In genomic region chr3:36449292-36450165, GRCm38 (mm10) we compare ENCODE assay signal across 11 mouse cellular contexts. TPM values are rescaled to one million over a fixed set of nuclear protein-coding genes. Genes with fewer than 3 reads are reported as not detected.
DNase-seq lines count a peak whose midpoint lies in the region; ATAC-seq and TF ChIP-seq lines count a peak whose summit lies in the region.
"Had no signal": no experiment of that assay in that cellular context is flagged by ENCODE, and none has a peak within 500 bp of the region (broad histone marks: within the 10 kb centered on the region; RNA-seq: fewer than 3 reads in every experiment).

No protein-coding gene starts in this region.

- no peaks in the 10 kb centered on the region for H3K27me3 ChIP-seq in kidney, adult 2 months (replicated peaks; ENCODE audit: control insufficient read depth, insufficient read depth, low read length)
- no peaks in the 10 kb centered on the region for H3K27me3 ChIP-seq in heart, embryonic 15.5 days
- H3K27me3 ChIP-seq: intestine, embryonic 15.5 days had no signal

- H3K4me1 ChIP-seq in kidney, adult 2 months (ENCODE audit: control insufficient read depth, insufficient read depth, low read length), result no peaks in the 10 kb centered on the region
- H3K4me1 ChIP-seq in heart, embryonic 15.5 days (replicated peaks), result peaks cover 25% of the 10 kb centered on the region
- H3K4me1 ChIP-seq: intestine, embryonic 15.5 days had no signal

- ATAC-seq in heart, embryonic 15.5 days (replicated peaks; ENCODE audit: insufficient number of reproducible peaks, insufficient read depth, low FRiP score, low read depth), result peak; percentile 67
- peak; percentile 33; the same call in 1 of the 2 replicates for ATAC-seq in megakaryocyte, adult 5-6 weeks (ENCODE audit: poor library complexity, severe bottlenecking)
- ATAC-seq: intestine, embryonic 15.5 days had no signal

- no peak for TF ChIP-seq POLR2A in kidney, adult 2 months (IDR thresholded peaks at IDR 0.05; ENCODE audit: low read depth, low read length)

- no peaks in the 10 kb centered on the region for H3K9me3 ChIP-seq in heart, embryonic 15.5 days (replicated peaks)
- H3K9me3 ChIP-seq: intestine, embryonic 15.5 days had no signal

- no peak for TF ChIP-seq CTCF in kidney, adult 2 months (conservative IDR thresholded peaks at IDR 0.05; ENCODE audit: insufficient read depth, insufficient read length, low read depth, low read length)

- no peak overlapping the region for H3K9ac ChIP-seq in heart, embryonic 15.5 days
- H3K9ac ChIP-seq: intestine, embryonic 15.5 days had no signal

- no peak overlapping the region for H3K4me3 ChIP-seq in kidney, adult 2 months (ENCODE audit: insufficient read depth, low read depth, low read length)
- H3K4me3 ChIP-seq in heart, embryonic 15.5 days, result no peak overlapping the region
- H3K4me3 ChIP-seq: intestine, embryonic 15.5 days had no signal

- H3K4me2 ChIP-seq in heart, embryonic 15.5 days, result no peak overlapping the region
- H3K4me2 ChIP-seq: intestine, embryonic 15.5 days; midbrain, embryonic 11.5 days had no signal

- 47% methylated on average over 20 of the region's 20 CpGs for WGBS in kidney, adult 2 months
- WGBS in heart, embryonic 15.5 days, result 28% methylated on average over 20 of the region's 20 CpGs

- H3K27ac ChIP-seq in kidney, adult 2 months (ENCODE audit: insufficient read depth, low read depth, low read length), result peak overlapping the region; percentile 3; the same call in 1 of the 2 replicates
- H3K27ac ChIP-seq in heart, embryonic 15.5 days, result peak overlapping the region; percentile 82
- H3K27ac ChIP-seq: intestine, embryonic 15.5 days had no signal

- H3K36me3 ChIP-seq in kidney, adult 2 months (ENCODE audit: control insufficient read depth, insufficient read depth, low read length), result peaks cover 8% of the 10 kb centered on the region
- H3K36me3 ChIP-seq in heart, embryonic 15.5 days, result peaks cover 55% of the 10 kb centered on the region

- DNase-seq in kidney, adult 2 months, result peak; percentile 19
- no peak for DNase-seq in kidney, postnatal 25 days
- peak; percentile 47 for DNase-seq in embryo, embryonic 10 days (ENCODE audit: low spot score)
- no peak for DNase-seq in c-Kit-positive CD71-positive TER-119-positive erythroid progenitor cells, embryonic 14.5 days (ENCODE audit: low spot score)
- no peak for DNase-seq in testis, postnatal 14 days (ENCODE audit: low spot score)
- DNase-seq in adrenal gland, adult 18-20 months (ENCODE audit: low spot score in 2 of 2), result no peak
- DNase-seq: right cerebral cortex, postnatal 4 days had no signal

RNA-seq across cellular contexts. Expression of gene Anxa5, which starts 26.2 kb away (rescaled TPM):
- polyA plus RNA-seq in kidney, adult 2 months (2012; rRNA removed), result 300 and 316 TPM in 2 replicates
- polyA plus RNA-seq in heart, embryonic 15.5 days (2015; fragmentation: Nextera tagmentation; extraction: Ambion mirVana), result 359 and 472 TPM in 2 replicates
- 570 and 686 TPM in 2 replicates for total RNA-seq in megakaryocyte, adult 5-6 weeks (2015)
- 409 and 433 TPM in 2 replicates for total RNA-seq in megakaryocyte, adult 5-6 weeks (2017)
- total RNA-seq in adrenal gland, adult 18-20 months (2021), result 100 to 1,000 TPM; 616 to 644 TPM

RNA-seq across cellular contexts. Expression of gene 1810062G17Rik, which starts 26.2 kb away (rescaled TPM):
- polyA plus RNA-seq in kidney, adult 2 months (2012; rRNA removed), result 0.58 and 0.80 TPM in 2 replicates
- polyA plus RNA-seq in heart, embryonic 15.5 days (2015; fragmentation: Nextera tagmentation; extraction: Ambion mirVana), result 0.92 and 1.6 TPM in 2 replicates
- 0.25 and 0.36 TPM in 2 replicates for total RNA-seq in megakaryocyte, adult 5-6 weeks (2015)
- 0.53 TPM in 1 of 2 replicates, not detected in the other for total RNA-seq in megakaryocyte, adult 5-6 weeks (2017)
- total RNA-seq in adrenal gland, adult 18-20 months (2021), result 1 to 10 TPM in 1 of 2 experiments, not detected in 1; 1.5 TPM

Comparison
In these comparisons a context has a peak if more than half of its experiments do, and no peak if none do; other contexts are left out.
1. DNase-seq: peak in kidney, adult 2 months (single experiment) and embryo, embryonic 10 days (single experiment); none in kidney, postnatal 25 days (0 of 2), c-Kit-positive CD71-positive TER-119-positive erythroid progenitor cells, embryonic 14.5 days (single experiment), testis, postnatal 14 days (single experiment) and adrenal gland, adult 18-20 months (0 of 2).